Mouse (Mus musculus): ENCODE results near the gene Sctr.

Sctr gene

GRCm38 (mm10) chr1:120109741-120110432 is 103.2 kb downstream of the Sctr start:
- DNase-seq: no peak

- DNase-seq: no peak
Observed at GRCm38 (mm10) chr1:120111766-120112165, 105.1 kb downstream of the Sctr start.

- no peak for DNase-seq
Observed at GRCm38 (mm10) chr1:120112251-120113187, 105.8 kb downstream of the Sctr start.
